Mouse (Mus musculus): ENCODE results near the gene Mcts1. TPM values are rescaled to one million over a fixed set of nuclear protein-coding genes. Genes with fewer than 3 reads are reported as not detected.

Mcts1 gene
- polyA plus RNA-seq, 1 experiment from 2014 or later, result 235 TPM

DNA sequence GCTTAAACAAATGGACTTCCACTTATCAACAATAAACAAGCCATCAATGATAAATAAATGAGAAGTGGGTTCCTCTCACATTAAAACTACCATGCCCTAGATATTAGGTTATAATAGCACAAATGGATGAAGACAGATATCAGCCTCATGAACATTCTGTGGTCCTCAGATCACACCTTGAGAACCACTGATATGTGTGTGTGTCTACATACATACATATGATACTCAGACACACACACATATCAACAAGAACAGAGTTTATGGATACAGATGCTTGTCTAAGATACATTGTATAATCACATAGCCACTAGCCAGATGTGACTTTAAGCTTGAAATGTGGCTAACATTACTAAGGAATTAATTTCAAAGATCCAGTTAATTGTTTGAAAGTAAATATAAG, 17.1 kb upstream of the Mcts1 start:
- Histone ChIP-seq H3K4me1 (ENCODE audit: control insufficient read depth, insufficient read depth, low read length) (no peaks in the 10 kb centered on the region), H3K36me3 (ENCODE audit: control insufficient read depth, insufficient read depth, low read length) (no peaks in the 10 kb centered on the region), H3K27me3 (ENCODE audit: control insufficient read depth, insufficient read depth, low read length) (no peaks in the 10 kb centered on the region), H3K4me3 (ENCODE audit: low read depth, low read length) (no peak overlapping the region), H3K9me3 (ENCODE audit: control insufficient read depth, low read length) (no peaks in the 10 kb centered on the region), H3K4me2 (ENCODE audit: low read depth, low read length) (no peak overlapping the region), H3K27ac (ENCODE audit: low read depth, low read length) (no peak overlapping the region), H3K9ac (replicated peaks; ENCODE audit: low read depth, low read length) (no peak overlapping the region)
- ATAC-seq (ENCODE audit: low read depth), result no peak

DNA sequence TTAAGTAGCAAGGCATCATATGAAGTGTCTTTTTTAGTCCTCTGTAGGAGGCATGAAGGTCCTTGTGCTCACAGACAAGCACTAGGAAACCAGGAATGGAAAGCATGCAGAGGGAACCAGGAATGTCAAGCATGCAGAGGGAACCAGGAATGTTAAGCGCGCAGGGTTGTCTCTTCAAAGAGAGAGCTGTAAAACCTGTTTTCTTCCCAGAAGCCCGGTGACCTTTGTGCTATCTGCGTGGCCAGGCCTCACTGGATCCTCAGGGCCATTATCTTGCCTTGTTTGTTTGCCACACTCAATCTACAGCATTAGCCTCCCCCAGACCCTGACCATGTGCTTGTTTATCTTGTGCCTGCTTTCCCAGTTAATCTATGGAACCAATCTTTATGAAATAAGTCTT, 10.6 kb upstream of the Mcts1 start:
- ATAC-seq (ENCODE audit: low read depth), result no peak
- H3K9ac ChIP-seq (replicated peaks; ENCODE audit: low read depth, low read length), result no peak overlapping the region

DNA sequence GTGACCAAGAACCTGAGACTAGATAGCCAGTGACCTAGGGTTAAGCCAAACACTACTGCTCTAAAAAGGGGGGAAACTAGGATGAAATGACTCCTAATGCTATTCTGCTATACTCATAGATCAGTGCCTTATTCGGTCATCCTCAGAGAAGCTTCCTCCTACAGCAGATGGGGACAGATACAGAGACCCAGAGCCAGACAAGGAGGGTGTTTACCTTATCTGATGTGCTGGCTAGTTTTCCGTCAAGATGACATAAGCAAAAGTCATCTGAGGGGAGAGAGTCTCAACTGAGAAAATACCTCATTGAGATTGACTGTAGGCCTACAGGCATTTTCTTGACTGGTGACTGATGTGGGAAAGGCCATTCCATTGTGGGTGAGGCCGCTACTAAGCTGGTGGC, 8.6 kb upstream of the Mcts1 start:
- no peak overlapping the region for H3K4me2 ChIP-seq (ENCODE audit: low read depth, low read length)
- WGBS, result 92% methylated on average over 3 of the region's 3 CpGs
- H3K36me3 ChIP-seq (ENCODE audit: control insufficient read depth, insufficient read depth, low read length), result no peaks in the 10 kb centered on the region
- ATAC-seq (ENCODE audit: low read depth), result no peak
- no peaks in the 10 kb centered on the region for H3K9me3 ChIP-seq (ENCODE audit: control insufficient read depth, low read length)
- no peaks in the 10 kb centered on the region for H3K4me1 ChIP-seq (ENCODE audit: control insufficient read depth, insufficient read depth, low read length)
- no peaks in the 10 kb centered on the region for H3K27me3 ChIP-seq (ENCODE audit: control insufficient read depth, insufficient read depth, low read length)
- no peak overlapping the region for H3K27ac ChIP-seq (ENCODE audit: low read depth, low read length)
- no peak overlapping the region for H3K4me3 ChIP-seq (ENCODE audit: low read depth, low read length)
- H3K9ac ChIP-seq (replicated peaks; ENCODE audit: low read depth, low read length), result no peak overlapping the region

More for the DNA sequence above, 10.6 kb upstream of the Mcts1 start:
- H3K4me2 ChIP-seq (ENCODE audit: low read depth, low read length), result no peak overlapping the region
- no peak overlapping the region for H3K27ac ChIP-seq (ENCODE audit: low read depth, low read length)
- H3K27me3 ChIP-seq (ENCODE audit: control insufficient read depth, insufficient read depth, low read length), result no peaks in the 10 kb centered on the region
- no peaks in the 10 kb centered on the region for H3K4me1 ChIP-seq (ENCODE audit: control insufficient read depth, insufficient read depth, low read length)
- H3K36me3 ChIP-seq (ENCODE audit: control insufficient read depth, insufficient read depth, low read length), result no peaks in the 10 kb centered on the region
- 29% methylated on average over 4 of the region's 4 CpGs for WGBS
- no peak overlapping the region for H3K4me3 ChIP-seq (ENCODE audit: low read depth, low read length)
- H3K9me3 ChIP-seq (ENCODE audit: control insufficient read depth, low read length), result no peaks in the 10 kb centered on the region

DNA sequence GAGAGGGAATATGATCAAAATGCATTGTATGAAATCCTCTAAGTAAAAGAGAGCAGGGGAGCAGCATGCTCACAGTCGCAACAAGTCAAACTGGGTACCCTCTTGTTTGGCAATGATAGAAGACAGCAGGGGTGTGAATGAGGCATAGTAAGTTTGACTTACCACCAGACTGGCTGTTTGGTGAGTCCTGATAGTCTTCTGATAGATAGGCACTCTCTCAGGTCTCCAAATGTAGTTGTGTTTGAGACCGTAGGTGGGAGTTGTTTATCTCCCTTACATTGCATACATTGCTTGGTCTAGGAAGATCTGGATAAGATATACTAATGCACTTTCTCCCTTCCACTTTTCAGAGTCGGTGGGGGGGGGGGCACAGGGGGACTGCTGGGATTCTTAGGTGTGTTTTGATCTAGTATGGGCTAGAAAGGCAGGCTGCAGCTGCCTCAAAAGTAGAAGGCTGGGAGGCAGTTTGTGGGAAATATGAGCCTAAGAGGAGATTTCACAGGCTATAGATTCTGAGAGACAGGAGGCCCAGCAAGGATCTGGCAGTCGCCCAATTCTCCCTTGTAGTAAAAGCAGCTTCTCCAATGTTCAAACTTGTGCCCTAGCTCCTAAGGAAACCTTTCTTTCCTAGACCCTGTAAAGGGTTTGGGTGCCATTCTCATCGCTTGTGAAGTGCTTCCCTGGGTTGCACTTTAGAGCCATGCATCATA, 7.0 kb upstream of the Mcts1 start:
- H3K4me3 ChIP-seq (ENCODE audit: low read depth, low read length), result no peak overlapping the region
- no peak for ATAC-seq (ENCODE audit: low read depth)
- 62% methylated on average over 5 of the region's 5 CpGs for WGBS

DNA sequence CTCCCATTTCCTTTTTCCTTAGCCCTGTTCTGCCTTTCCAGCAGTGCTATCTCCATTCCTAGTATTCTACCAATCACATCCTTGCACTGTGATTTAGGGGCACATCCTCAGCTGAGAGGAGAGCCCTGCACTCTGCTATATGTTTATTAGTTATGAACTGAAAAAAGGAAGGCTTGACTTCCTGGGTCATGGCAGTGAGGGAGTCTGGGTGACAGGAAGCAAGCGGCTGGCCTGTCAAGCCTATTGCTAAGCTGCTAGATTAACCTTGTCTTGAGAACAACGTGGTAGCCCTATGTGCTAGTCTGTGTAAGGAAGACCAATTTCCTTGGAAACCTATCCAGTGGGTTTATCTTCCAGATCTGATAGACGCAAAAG, 604 bp downstream of the Mcts1 start:
- 8% methylated on average over 3 of the region's 3 CpGs for WGBS
- H3K9ac ChIP-seq (replicated peaks; ENCODE audit: low read depth, low read length), result peak overlapping the region; percentile 50
- peak overlapping the region; percentile 49 for H3K4me2 ChIP-seq (ENCODE audit: low read depth, low read length)
- H3K27me3 ChIP-seq (ENCODE audit: control insufficient read depth, insufficient read depth, low read length), result no peaks in the 10 kb centered on the region
- H3K27ac ChIP-seq (ENCODE audit: low read depth, low read length), result peak overlapping the region; percentile 79
- ATAC-seq (ENCODE audit: low read depth), result peak; percentile 88
- peak overlapping the region; percentile 45 for H3K4me3 ChIP-seq (ENCODE audit: low read depth, low read length)
- no peaks in the 10 kb centered on the region for H3K9me3 ChIP-seq (ENCODE audit: control insufficient read depth, low read length)
- H3K36me3 ChIP-seq (ENCODE audit: control insufficient read depth, insufficient read depth, low read length), result no peaks in the 10 kb centered on the region
- no peaks in the 10 kb centered on the region for H3K4me1 ChIP-seq (ENCODE audit: control insufficient read depth, insufficient read depth, low read length)

More for the DNA sequence above, 7.0 kb upstream of the Mcts1 start:
- no peaks in the 10 kb centered on the region for H3K9me3 ChIP-seq (ENCODE audit: control insufficient read depth, low read length)
- no peaks in the 10 kb centered on the region for H3K4me1 ChIP-seq (ENCODE audit: control insufficient read depth, insufficient read depth, low read length)
- H3K4me2 ChIP-seq (ENCODE audit: low read depth, low read length), result no peak overlapping the region
- H3K9ac ChIP-seq (replicated peaks; ENCODE audit: low read depth, low read length), result no peak overlapping the region
- no peaks in the 10 kb centered on the region for H3K36me3 ChIP-seq (ENCODE audit: control insufficient read depth, insufficient read depth, low read length)
- no peak overlapping the region for H3K27ac ChIP-seq (ENCODE audit: low read depth, low read length)
- H3K27me3 ChIP-seq (ENCODE audit: control insufficient read depth, insufficient read depth, low read length), result no peaks in the 10 kb centered on the region

DNA sequence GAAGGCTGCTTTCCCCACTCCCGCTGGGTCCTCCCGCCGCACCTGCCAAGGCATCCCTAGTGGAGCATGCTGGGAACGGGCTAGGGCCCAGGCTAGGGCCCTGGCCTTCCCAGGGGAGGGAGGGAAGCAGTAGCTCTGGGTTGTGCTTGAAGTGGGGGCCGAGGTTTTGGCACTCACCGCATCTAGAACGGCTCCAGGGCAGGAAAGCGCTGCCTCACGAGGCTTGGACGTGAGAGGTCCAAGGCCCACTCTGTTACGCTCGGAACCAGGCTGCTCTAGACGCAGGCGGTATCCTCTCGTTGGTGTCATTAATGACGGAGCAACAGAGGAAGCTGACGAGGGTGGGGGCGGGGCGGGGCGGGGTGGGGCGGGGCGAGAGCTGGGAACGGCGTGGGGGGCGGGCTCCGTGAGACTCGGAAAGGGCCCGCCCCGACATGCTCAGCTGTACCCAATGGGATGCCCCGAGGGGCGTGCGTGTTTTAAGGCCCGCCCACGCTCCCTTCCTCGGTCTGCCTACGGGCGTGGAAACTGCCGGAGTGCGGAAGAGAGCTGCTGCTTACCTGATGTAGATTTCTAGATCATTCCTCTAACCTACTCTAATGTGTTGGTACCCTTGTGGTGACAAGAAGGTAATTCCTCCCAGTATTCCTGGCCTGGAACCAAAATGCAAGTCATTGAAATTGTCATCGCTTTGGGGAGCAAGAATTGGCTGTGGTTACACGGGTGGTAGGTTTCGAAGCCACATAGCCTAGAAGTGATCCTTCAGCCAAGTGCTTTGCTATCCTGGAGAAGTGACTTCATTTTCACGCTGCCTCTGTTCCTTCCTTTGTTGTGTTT, 34.6 kb downstream of the Mcts1 start, which contains the start of gene C1galt1c1:
TSS of gene C1galt1c1 (minus strand) at position 287 of the 837 bp plus-strand sequence.
- 13% methylated on average over 40 of the region's 43 CpGs for WGBS
- H3K9ac ChIP-seq (replicated peaks; ENCODE audit: low read depth, low read length), result peak within 1 kb of the TSS; percentile 51
- H3K9me3 ChIP-seq (ENCODE audit: control insufficient read depth, low read length), result no peaks in the 10 kb centered on the region
- H3K27ac ChIP-seq (ENCODE audit: low read depth, low read length), result peak within 1 kb of the TSS; percentile 88
- no peaks in the 10 kb centered on the region for H3K27me3 ChIP-seq (ENCODE audit: control insufficient read depth, insufficient read depth, low read length)
- H3K4me3 ChIP-seq (ENCODE audit: low read depth, low read length), result peak within 1 kb of the TSS; percentile 43
- H3K36me3 ChIP-seq (ENCODE audit: control insufficient read depth, insufficient read depth, low read length), result no peaks in the 10 kb centered on the region
- no peaks in the 10 kb centered on the region for H3K4me1 ChIP-seq (ENCODE audit: control insufficient read depth, insufficient read depth, low read length)
- ATAC-seq (ENCODE audit: low read depth), result peak; percentile 99
- peak within 1 kb of the TSS; percentile 36 for H3K4me2 ChIP-seq (ENCODE audit: low read depth, low read length)

DNA sequence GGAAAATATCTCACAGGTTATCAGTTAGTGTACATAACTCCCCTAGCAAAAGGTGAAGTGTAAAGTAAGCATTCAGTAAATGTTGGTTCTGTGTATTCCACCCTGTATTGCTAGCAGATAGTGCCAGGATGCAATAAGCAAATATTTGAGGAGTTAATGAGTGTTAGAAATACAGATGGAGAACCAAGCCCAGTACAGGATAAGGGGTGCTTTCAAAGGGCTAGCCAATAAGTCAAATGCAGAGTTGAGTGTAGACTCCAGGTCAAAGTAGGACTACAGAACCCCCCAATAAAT, 35.2 kb downstream of the Mcts1 start:
- H3K27ac ChIP-seq (ENCODE audit: low read depth, low read length), result peak overlapping the region; percentile 52
- H3K27me3 ChIP-seq (ENCODE audit: control insufficient read depth, insufficient read depth, low read length), result no peaks in the 10 kb centered on the region
- peak overlapping the region; percentile 36 for H3K4me2 ChIP-seq (ENCODE audit: low read depth, low read length)
- H3K4me1 ChIP-seq (ENCODE audit: control insufficient read depth, insufficient read depth, low read length), result no peaks in the 10 kb centered on the region
- H3K9ac ChIP-seq (replicated peaks; ENCODE audit: low read depth, low read length), result no peak overlapping the region; the same call in 1 of the 2 replicates
- peak overlapping the region; percentile 21; the same call in 1 of the 2 replicates for H3K4me3 ChIP-seq (ENCODE audit: low read depth, low read length)
- no peaks in the 10 kb centered on the region for H3K9me3 ChIP-seq (ENCODE audit: control insufficient read depth, low read length)
- H3K36me3 ChIP-seq (ENCODE audit: control insufficient read depth, insufficient read depth, low read length), result no peaks in the 10 kb centered on the region
- ATAC-seq (ENCODE audit: low read depth), result no peak

DNA sequence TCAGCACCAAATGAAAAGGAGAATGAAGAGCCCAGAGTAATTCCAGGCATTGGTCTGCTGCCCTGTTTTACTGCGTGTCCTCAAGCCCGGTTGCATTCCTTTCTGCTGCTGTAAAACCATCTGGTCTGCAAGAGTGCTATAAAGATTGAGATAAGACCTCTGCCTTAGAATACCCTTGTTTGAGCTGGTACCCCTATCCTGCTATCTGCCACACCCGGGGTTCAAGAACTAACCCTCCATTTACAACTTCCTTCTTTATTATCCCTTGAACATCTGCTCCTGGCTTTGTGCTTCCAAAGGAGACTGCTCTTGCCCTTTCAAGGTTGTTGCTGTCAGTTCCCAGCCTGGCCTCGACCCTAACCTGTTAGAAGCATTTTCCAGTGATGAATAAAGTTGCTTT, 41.1 kb downstream of the Mcts1 start:
- Histone ChIP-seq H3K9me3 (ENCODE audit: control insufficient read depth, low read length) (no peaks in the 10 kb centered on the region), H3K4me1 (ENCODE audit: control insufficient read depth, insufficient read depth, low read length) (no peaks in the 10 kb centered on the region), H3K36me3 (ENCODE audit: control insufficient read depth, insufficient read depth, low read length) (no peaks in the 10 kb centered on the region), H3K4me3 (ENCODE audit: low read depth, low read length) (no peak overlapping the region), H3K4me2 (ENCODE audit: low read depth, low read length) (no peak overlapping the region), H3K27me3 (ENCODE audit: control insufficient read depth, insufficient read depth, low read length) (no peaks in the 10 kb centered on the region), H3K27ac (ENCODE audit: low read depth, low read length) (no peak overlapping the region), H3K9ac (replicated peaks; ENCODE audit: low read depth, low read length) (no peak overlapping the region)
- ATAC-seq (ENCODE audit: low read depth), result no peak
- 42% methylated on average over 4 of the region's 4 CpGs for WGBS

DNA sequence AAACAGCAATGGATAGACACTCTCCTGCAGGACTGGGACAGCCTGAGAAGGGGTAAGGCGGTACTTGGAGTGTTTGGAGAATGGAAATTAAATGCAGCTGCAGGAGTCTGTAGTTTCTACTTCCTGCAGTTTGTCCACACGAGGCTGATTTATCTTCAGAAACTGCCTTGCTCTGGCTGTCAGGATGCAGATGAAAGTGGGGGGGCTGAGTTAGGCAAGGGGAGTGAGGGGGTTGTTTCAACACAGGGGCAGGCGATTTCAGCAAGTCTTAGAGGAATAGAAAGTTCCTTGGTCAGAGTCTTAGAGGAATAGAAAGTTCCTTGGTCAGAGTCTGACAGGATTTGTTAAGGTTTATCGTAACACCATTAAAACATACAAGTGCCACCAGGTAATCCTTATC, 41.8 kb downstream of the Mcts1 start:
- Histone ChIP-seq H3K4me2 (ENCODE audit: low read depth, low read length) (no peak overlapping the region), H3K9me3 (ENCODE audit: control insufficient read depth, low read length) (no peaks in the 10 kb centered on the region), H3K27me3 (ENCODE audit: control insufficient read depth, insufficient read depth, low read length) (no peaks in the 10 kb centered on the region), H3K36me3 (ENCODE audit: control insufficient read depth, insufficient read depth, low read length) (no peaks in the 10 kb centered on the region), H3K9ac (replicated peaks; ENCODE audit: low read depth, low read length) (no peak overlapping the region), H3K4me3 (ENCODE audit: low read depth, low read length) (no peak overlapping the region), H3K4me1 (ENCODE audit: control insufficient read depth, insufficient read depth, low read length) (no peaks in the 10 kb centered on the region), H3K27ac (ENCODE audit: low read depth, low read length) (no peak overlapping the region)
- WGBS, result 59% methylated on average over 4 of the region's 4 CpGs
- no peak for ATAC-seq (ENCODE audit: low read depth)

Data from neural tube, embryonic 14.5 days (tissue).